Mouse (Mus musculus) stomach, postnatal 0 days (tissue): ENCODE measurements around the gene Fbxw9. TPM values are rescaled to one million over a fixed set of nuclear protein-coding genes. Genes with fewer than 3 reads are reported as not detected.

ENCODE experiments used
- ATAC-seq: fragments of 200-750 bp; cut with Nextera tagmentation; 2 replicates; pipeline ENCODE4 v1.8.0; 2017; ENCODE audit not compliant: low FRiP score, low TSS enrichment
- DNase-seq: peaks from one replicate; pipeline ENCODE4 v3.0.0-alpha.2; 2016; ENCODE audit warnings: low spot score
- H3K27ac ChIP-seq: fragments of 300-500 bp; sonication (generic); replicated peaks from 2 replicates; pipeline ENCODE4 v1.5.1; 2014; ENCODE audit warnings: mild to moderate bottlenecking, control low read depth
- H3K27me3 ChIP-seq: fragments of 300-500 bp; sonication (generic); 2 replicates; pipeline ENCODE4 v1.6.1; 2014; ENCODE audit warnings: low read length; ENCODE audit not compliant: control insufficient read depth, insufficient read depth
- H3K36me3 ChIP-seq: fragments of 300-500 bp; sonication (generic); 2 replicates; pipeline ENCODE4 v1.6.1; 2014; ENCODE audit warnings: low read length, mixed read lengths; ENCODE audit not compliant: control insufficient read depth, insufficient read depth
- H3K4me1 ChIP-seq: fragments of 300-500 bp; sonication (generic); replicated peaks from 2 replicates; pipeline ENCODE4 v1.6.1; 2014; ENCODE audit warnings: antibody characterized with exemption; ENCODE audit not compliant: control insufficient read depth, insufficient read depth
- H3K4me2 ChIP-seq: fragments of 300-500 bp; sonication (generic); replicated peaks from 2 replicates; pipeline ENCODE4 v1.6.1; 2014; ENCODE audit warnings: low read depth, mild to moderate bottlenecking, control low read depth, moderate library complexity
- H3K4me3 ChIP-seq: fragments of 300-500 bp; sonication (generic); 2 replicates; pipeline ENCODE4 v1.5.1; 2014; ENCODE audit warnings: low read depth, low read length, control low read depth
- H3K9ac ChIP-seq: fragments of 300-500 bp; sonication (generic); 2 replicates; pipeline ENCODE4 v1.6.1; 2014; ENCODE audit warnings: mild to moderate bottlenecking, low read length, control low read depth, mixed read lengths
- H3K9me3 ChIP-seq: fragments of 300-500 bp; sonication (generic); 2 replicates; pipeline ENCODE4 v1.6.1; 2016; ENCODE audit warnings: low read length; ENCODE audit not compliant: control insufficient read depth
- CTCF ChIP-seq: IDR thresholded peaks from 2 replicates; pipeline ENCODE4 v1.5.1; 2016; ENCODE audit warnings: antibody characterized with exemption, low read depth, mild to moderate bottlenecking, moderate library complexity
- EP300 ChIP-seq: optimal IDR thresholded peaks from 2 replicates; pipeline ENCODE3; 2016; ENCODE audit warnings: antibody characterized with exemption
- whole genome bisulfite sequencing: fragments of 180-500 bp; shearing (Covaris S2); extraction: QIAGEN DNeasy Blood & Tissue Kit; methylation state at CpG from one replicate; pipeline ENCODE4 v1.1.7; 2014; 5-methylcytosine and 5-hydroxymethylcytosine counted together
- polyA plus RNA-seq: library from polyadenylated mRNA; unstranded; fragments of >200 nt; fragmentation: Nextera tagmentation; extraction: Ambion mirVana; gene quantifications from 2 replicates; pipeline ENCODE4 v1.2.1, GENCODE M21; 2015

Gene Fbxw9
- polyA plus RNA-seq, 1 experiment from 2014 or later, result 25.7 TPM

- TF ChIP-seq EP300 (no peak), CTCF (no peak)
- Histone ChIP-seq H3K9ac (no peak overlapping the region), H3K36me3 (peaks cover 14% of the 10 kb centered on the region), H3K27ac (no peak overlapping the region), H3K9me3 (no peaks in the 10 kb centered on the region), H3K4me3 (no peak overlapping the region), H3K4me2 (no peak overlapping the region), H3K4me1 (no peaks in the 10 kb centered on the region), H3K27me3 (no peaks in the 10 kb centered on the region)
- DNase-seq (no peak), ATAC-seq (no peak)
- WGBS, result 81% methylated on average over 11 of the region's 11 CpGs
Measured at GRCm38 (mm10) chr8:85090856-85091255, 31.0 kb downstream of the Fbxw9 start.

- no peak overlapping the region for H3K9ac ChIP-seq
- H3K27ac ChIP-seq, result no peak overlapping the region
- ATAC-seq, result peak; percentile 43; the same call in 1 of the 2 replicates
- H3K27me3 ChIP-seq, result no peaks in the 10 kb centered on the region
- H3K4me3 ChIP-seq, result no peak overlapping the region
- DNase-seq, result no peak
- no peaks in the 10 kb centered on the region for H3K4me1 ChIP-seq
- 39% methylated on average over 21 of the region's 21 CpGs for WGBS
- no peaks in the 10 kb centered on the region for H3K9me3 ChIP-seq
- peaks cover 14% of the 10 kb centered on the region for H3K36me3 ChIP-seq
- TF ChIP-seq EP300, result no peak
- TF ChIP-seq CTCF, result no peak
- no peak overlapping the region for H3K4me2 ChIP-seq
Measured at GRCm38 (mm10) chr8:85091526-85092090, 31.8 kb downstream of the Fbxw9 start.

- H3K9ac ChIP-seq, result no peak overlapping the region
- no peak overlapping the region for H3K4me2 ChIP-seq
- no peaks in the 10 kb centered on the region for H3K4me1 ChIP-seq
- H3K27me3 ChIP-seq, result no peaks in the 10 kb centered on the region
- WGBS, result 92% methylated on average over 13 of the region's 13 CpGs
- H3K27ac ChIP-seq, result no peak overlapping the region
- ATAC-seq, result no peak
- no peaks in the 10 kb centered on the region for H3K9me3 ChIP-seq
- H3K36me3 ChIP-seq, result peaks cover 8% of the 10 kb centered on the region
- no peak overlapping the region for H3K4me3 ChIP-seq
- TF ChIP-seq CTCF (no peak), EP300 (no peak)
- DNase-seq, result no peak
Measured at GRCm38 (mm10) chr8:85095051-85095450, 35.2 kb downstream of the Fbxw9 start.

- WGBS, result 88% methylated on average over 7 of the region's 7 CpGs
- DNase-seq, result no peak
Measured at GRCm38 (mm10) chr8:85095566-85095965, 35.7 kb downstream of the Fbxw9 start.

DNA sequence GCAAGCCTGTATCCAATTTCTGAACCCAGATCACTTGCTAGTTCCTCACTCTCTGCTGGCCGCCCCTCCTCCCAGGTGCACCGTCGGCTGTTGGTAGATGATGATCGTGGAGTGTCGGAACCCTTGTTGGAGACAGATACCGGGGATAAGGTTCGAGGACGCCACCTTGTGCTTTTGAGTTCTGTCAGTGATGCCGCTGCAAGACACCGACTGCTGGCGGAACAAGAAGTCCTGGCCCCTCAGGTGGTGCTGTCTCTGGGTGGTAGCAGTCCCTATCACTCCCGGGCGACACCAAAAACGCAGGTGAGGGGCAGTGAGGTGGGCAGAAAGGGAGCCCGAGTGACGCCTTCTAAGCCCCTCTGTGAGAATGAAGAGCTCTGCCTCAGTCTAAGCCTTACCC is 36.3 kb downstream of the Fbxw9 start:
- no peak for TF ChIP-seq EP300
- no peak for TF ChIP-seq CTCF
- Histone ChIP-seq H3K4me2 (no peak overlapping the region), H3K4me1 (no peaks in the 10 kb centered on the region), H3K36me3 (peaks cover 8% of the 10 kb centered on the region), H3K9me3 (no peaks in the 10 kb centered on the region), H3K27ac (no peak overlapping the region), H3K27me3 (no peaks in the 10 kb centered on the region), H3K9ac (no peak overlapping the region), H3K4me3 (no peak overlapping the region)
- DNase-seq (no peak), ATAC-seq (no peak)
- 91% methylated on average over 16 of the region's 16 CpGs for WGBS

More at GRCm38 (mm10) chr8:85095566-85095965, 35.7 kb downstream of the Fbxw9 start:
- Histone ChIP-seq H3K27ac (no peak overlapping the region), H3K9ac (no peak overlapping the region), H3K36me3 (peaks cover 8% of the 10 kb centered on the region), H3K4me2 (no peak overlapping the region), H3K4me3 (no peak overlapping the region), H3K4me1 (no peaks in the 10 kb centered on the region), H3K27me3 (no peaks in the 10 kb centered on the region), H3K9me3 (no peaks in the 10 kb centered on the region)
- TF ChIP-seq EP300 (no peak), CTCF (no peak)
- no peak for ATAC-seq

- DNase-seq, result no peak
- no peak overlapping the region for H3K27ac ChIP-seq
- H3K4me3 ChIP-seq, result no peak overlapping the region
- H3K27me3 ChIP-seq, result no peaks in the 10 kb centered on the region
- H3K9me3 ChIP-seq, result no peaks in the 10 kb centered on the region
- H3K4me2 ChIP-seq, result no peak overlapping the region
- no peak overlapping the region for H3K9ac ChIP-seq
- peaks cover 6% of the 10 kb centered on the region for H3K36me3 ChIP-seq
- TF ChIP-seq CTCF, result no peak
- ATAC-seq, result no peak
- WGBS, result 81% methylated on average over 4 of the region's 4 CpGs
- no peaks in the 10 kb centered on the region for H3K4me1 ChIP-seq
Measured at GRCm38 (mm10) chr8:85096850-85097249, 37.0 kb downstream of the Fbxw9 start.
